Mouse (Mus musculus) urinary bladder, adult 18-20 months (tissue): ENCODE data around the gene Chd3.
"Not testable (repeated sequence)": the region's sequence is repeated elsewhere in the genome, so short reads cannot be mapped to it uniquely, and the experiment has no call there.

Experiments
- DNase-seq, 2 experiments: peaks; one replicate each; pipeline ENCODE4 v3.0.0; 2022; ENCODE audit warnings: low spot score in 2 of 2, mixed read lengths in 2 of 2

The Chd3 gene

GRCm38 (mm10) chr11:69325628-69326407 lies 43.4 kb downstream of the Chd3 start, which contains the start of gene Kcnab3:
Gene Kcnab3 (plus strand): TSS chr11:69326258.
- peak; percentile 67 to 72 for DNase-seq

GRCm38 (mm10) chr11:69324749-69325148 lies 44.5 kb downstream of the Chd3 start:
- DNase-seq = no peak

GRCm38 (mm10) chr11:69323667-69324111 lies 45.5 kb downstream of the Chd3 start, which contains the start of the genes Cntrob and Trappc1:
Gene Cntrob (minus strand): TSS chr11:69323775.
Gene Trappc1 (plus strand): TSS chr11:69323980.
- DNase-seq = peak; percentile 90 to 99

- no peak for DNase-seq
These were observed 46.3 kb downstream of the Chd3 start for GRCm38 (mm10) chr11:69322693-69323471.

GRCm38 (mm10) chr11:69322010-69322409 lies 47.2 kb downstream of the Chd3 start:
- DNase-seq = no peak

DNA sequence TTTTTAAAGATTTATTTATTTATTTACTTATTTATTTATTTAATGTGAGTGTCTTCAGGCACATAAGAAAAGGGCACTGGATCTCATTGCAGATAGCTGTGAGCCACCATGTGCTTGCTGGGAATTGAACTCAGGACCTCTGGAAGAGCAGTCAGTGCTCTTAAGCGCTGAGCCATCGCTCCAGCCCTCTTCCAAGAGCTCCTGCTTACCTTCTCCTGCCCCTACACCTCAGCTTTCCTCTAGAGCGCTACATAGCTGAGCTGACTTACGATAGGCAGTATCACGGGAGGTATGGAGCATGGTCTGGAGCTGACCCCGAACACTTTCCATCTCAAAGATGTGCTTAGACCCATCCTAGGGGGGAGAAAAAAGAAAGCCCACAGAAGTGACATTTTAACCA lies 47.6 kb downstream of the Chd3 start:
- DNase-seq = no peak

- not testable (repeated sequence) for DNase-seq
These were observed 51.2 kb downstream of the Chd3 start for GRCm38 (mm10) chr11:69318000-69318399.

DNA sequence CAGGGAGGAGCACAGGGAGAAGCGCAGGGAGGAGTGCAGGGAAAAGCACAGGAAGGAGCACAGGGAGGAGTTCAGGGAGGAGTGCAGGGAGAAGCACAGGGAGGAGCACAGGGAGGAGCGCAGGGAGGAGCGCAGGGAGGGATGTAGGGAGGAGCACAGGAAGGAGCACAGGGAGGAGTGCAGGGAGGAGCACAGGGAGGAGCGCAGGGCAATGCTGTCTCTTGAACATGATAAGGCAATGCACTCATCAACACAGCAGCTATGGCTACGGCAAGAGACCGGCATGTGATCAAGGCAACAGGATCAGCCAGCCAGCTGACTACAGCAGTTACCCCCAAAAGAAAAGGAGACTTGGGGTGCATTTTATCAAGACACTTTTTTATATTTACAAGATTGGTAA lies 52.8 kb downstream of the Chd3 start:
- no peak for DNase-seq

- DNase-seq = no peak
These were observed 57.9 kb downstream of the Chd3 start for GRCm38 (mm10) chr11:69311266-69311665.

DNA sequence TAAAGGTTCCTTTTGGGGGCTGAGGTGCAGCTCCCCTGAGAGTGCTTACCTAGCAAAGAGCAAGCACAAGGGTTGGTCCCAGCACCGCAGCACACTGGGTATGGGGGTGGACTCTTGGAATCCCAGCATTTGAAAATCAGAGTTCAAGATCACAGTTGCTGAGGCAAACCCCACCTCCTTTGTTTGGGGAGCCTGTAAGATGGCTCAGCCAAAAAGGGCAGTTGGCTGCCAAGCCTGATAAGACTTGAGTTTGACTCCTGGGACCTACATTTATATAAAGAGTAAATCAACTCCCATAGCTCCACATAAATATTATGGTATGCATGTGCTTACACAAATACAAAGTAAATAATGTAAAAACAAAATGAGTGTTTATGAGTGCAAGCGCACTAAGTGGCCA lies 63.2 kb downstream of the Chd3 start:
- no peak for DNase-seq

DNA sequence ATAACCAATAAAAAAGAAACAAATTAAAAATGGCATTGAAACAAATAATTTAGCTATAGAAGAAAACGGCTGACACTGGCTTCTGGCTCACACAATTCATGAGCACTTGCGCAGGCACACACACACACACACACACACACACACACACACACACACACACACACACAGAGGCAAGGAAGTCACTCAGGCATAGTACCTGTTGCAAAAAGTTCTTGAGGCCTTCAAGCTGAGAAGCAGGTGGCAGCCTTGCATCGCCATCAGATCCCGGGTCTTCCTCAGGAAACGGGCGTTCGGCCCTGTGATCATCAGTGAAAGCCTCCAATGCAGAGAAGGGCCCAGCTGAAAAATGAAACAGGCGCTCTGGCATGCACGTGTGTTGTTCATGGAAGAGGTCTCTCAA lies 63.9 kb downstream of the Chd3 start:
- DNase-seq = no peak

- no peak for DNase-seq
These were observed 66.4 kb downstream of the Chd3 start for GRCm38 (mm10) chr11:69302817-69303216.

- DNase-seq = no peak
These were observed 71.0 kb downstream of the Chd3 start for GRCm38 (mm10) chr11:69298231-69298630.

GRCm38 (mm10) chr11:69297799-69298198 lies 71.4 kb downstream of the Chd3 start:
- no peak for DNase-seq

DNA sequence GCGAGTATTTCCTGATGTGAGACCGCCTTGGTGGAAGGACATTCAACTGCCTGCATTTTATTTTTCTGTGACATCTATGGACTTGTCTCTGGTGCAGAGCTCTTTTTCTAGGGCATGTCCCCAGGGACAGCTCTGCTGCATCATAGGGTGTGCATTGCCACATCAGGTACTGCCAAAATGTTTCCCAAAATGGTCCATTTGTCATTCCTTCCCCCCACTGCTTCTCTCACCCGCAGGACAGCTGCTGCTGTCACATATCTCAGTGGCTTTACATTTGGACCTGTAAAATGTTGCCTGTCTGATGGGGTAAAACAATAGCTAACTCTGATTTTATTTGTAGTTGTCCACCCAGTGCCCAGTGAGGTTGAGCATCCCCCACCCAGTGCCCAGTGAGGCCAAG lies 73.9 kb downstream of the Chd3 start:
- DNase-seq = no peak
